Mouse (Mus musculus) liver, embryonic 11.5 days (tissue): ENCODE measurements around the gene H1foo. TPM values are rescaled to one million over a fixed set of nuclear protein-coding genes. Genes with fewer than 3 reads are reported as not detected.

Experiments used
- ATAC-seq: fragments of 200-750 bp; cut with Nextera tagmentation; replicated peaks from 2 replicates; pipeline ENCODE4 v1.8.0; 2017; ENCODE audit warnings: moderate number of reproducible peaks, mild to moderate bottlenecking, moderate TSS enrichment, moderate library complexity; ENCODE audit not compliant: low FRiP score
- DNase-seq: peaks from one replicate; pipeline ENCODE4 v3.0.0-alpha.2; 2017; ENCODE audit warnings: low spot score
- H3K27ac ChIP-seq: fragments of 300-500 bp; sonication (generic); 2 replicates; pipeline ENCODE4 v1.5.1; 2014; ENCODE audit warnings: mild to moderate bottlenecking, low read depth, low read length, control low read depth
- H3K27me3 ChIP-seq: fragments of 300-500 bp; sonication (generic); replicated peaks from 2 replicates; pipeline ENCODE4 v1.6.1; 2014; ENCODE audit warnings: low read length, mixed read lengths; ENCODE audit not compliant: control insufficient read depth, insufficient read depth
- H3K36me3 ChIP-seq: fragments of 300-500 bp; sonication (generic); 2 replicates; pipeline ENCODE4 v1.6.1; 2014; ENCODE audit warnings: mild to moderate bottlenecking, low read length, moderate library complexity, mixed read lengths; ENCODE audit not compliant: control insufficient read depth, insufficient read depth
- H3K4me1 ChIP-seq: fragments of 300-500 bp; sonication (generic); replicated peaks from 2 replicates; pipeline ENCODE4 v1.6.1; 2014; ENCODE audit warnings: low read length, mixed read lengths; ENCODE audit not compliant: control insufficient read depth, insufficient read depth
- H3K4me2 ChIP-seq: fragments of 300-500 bp; sonication (generic); 2 replicates; pipeline ENCODE4 v1.6.1; 2014; ENCODE audit warnings: mild to moderate bottlenecking, control low read depth, moderate library complexity
- H3K4me3 ChIP-seq: fragments of 300-500 bp; sonication (generic); 2 replicates; pipeline ENCODE4 v1.5.1; 2014; ENCODE audit warnings: low read depth, low read length, control low read depth
- H3K9ac ChIP-seq: fragments of 300-500 bp; sonication (generic); 2 replicates; pipeline ENCODE4 v1.6.1; 2014; ENCODE audit warnings: low read depth, low read length, control low read depth
- H3K9me3 ChIP-seq: fragments of 300-500 bp; sonication (generic); 2 replicates; pipeline ENCODE4 v1.6.1; 2016; ENCODE audit warnings: low read length, inconsistent platforms, mixed read lengths; ENCODE audit not compliant: control insufficient read depth
- WGBS: fragments of 180-500 bp; shearing (Covaris S2); extraction: QIAGEN DNeasy Blood & Tissue Kit; methylation state at CpG from one replicate; pipeline ENCODE4 v1.1.7; 2014; 5-methylcytosine and 5-hydroxymethylcytosine counted together
- polyA plus RNA-seq: library from polyadenylated mRNA; unstranded; fragments of >200 nt; fragmentation: Nextera tagmentation; extraction: Ambion mirVana; gene quantifications from 2 replicates; pipeline ENCODE4 v1.2.1, GENCODE M21; 2014

H1foo gene
- not detected in 2 replicates for polyA plus RNA-seq

GRCm38 (mm10) chr6:115944638-115945037 is at the start of gene H1foo:
Gene H1foo (plus strand): TSS chr6:115944938.
- 79% methylated on average over 5 of the region's 5 CpGs for WGBS
- Histone ChIP-seq H3K27me3 (no peaks in the 10 kb centered on the region), H3K27ac (no peak within 1 kb of the TSS), H3K9ac (no peak within 1 kb of the TSS), H3K4me2 (no peak within 1 kb of the TSS), H3K4me1 (peaks cover 16% of the 10 kb centered on the region), H3K4me3 (no peak within 1 kb of the TSS), H3K9me3 (no peaks in the 10 kb centered on the region), H3K36me3 (no peaks in the 10 kb centered on the region)
- no peak for DNase-seq
- ATAC-seq = no peak

- 77% methylated on average over 1 of the region's 1 CpGs for WGBS
- Histone ChIP-seq H3K36me3 (no peaks in the 10 kb centered on the region), H3K4me1 (no peaks in the 10 kb centered on the region; the same call in 1 of the 2 replicates)
Measured at GRCm38 (mm10) chr6:115896346-115896745, 48.4 kb upstream of the H1foo start.

GRCm38 (mm10) chr6:115897117-115897516 is 47.6 kb upstream of the H1foo start:
- Histone ChIP-seq H3K27me3 (no peaks in the 10 kb centered on the region), H3K4me2 (no peak overlapping the region), H3K9ac (no peak overlapping the region), H3K4me1 (no peaks in the 10 kb centered on the region; the same call in 1 of the 2 replicates), H3K4me3 (no peak overlapping the region), H3K27ac (no peak overlapping the region), H3K9me3 (no peaks in the 10 kb centered on the region), H3K36me3 (no peaks in the 10 kb centered on the region)
- DNase-seq = no peak
- WGBS = 49% methylated on average over 4 of the region's 4 CpGs
- no peak for ATAC-seq

More at GRCm38 (mm10) chr6:115896346-115896745, 48.4 kb upstream of the H1foo start:
- Histone ChIP-seq H3K9ac (no peak overlapping the region), H3K27me3 (no peaks in the 10 kb centered on the region), H3K4me2 (no peak overlapping the region), H3K9me3 (no peaks in the 10 kb centered on the region), H3K4me3 (no peak overlapping the region), H3K27ac (no peak overlapping the region)
- DNase-seq = no peak
- no peak for ATAC-seq

- H3K9me3 ChIP-seq = no peaks in the 10 kb centered on the region
- H3K27me3 ChIP-seq = no peaks in the 10 kb centered on the region
- no peaks in the 10 kb centered on the region for H3K36me3 ChIP-seq
- no peak for ATAC-seq
- no peak overlapping the region for H3K9ac ChIP-seq
- no peak for DNase-seq
- H3K4me2 ChIP-seq = no peak overlapping the region
- 71% methylated on average over 7 of the region's 7 CpGs for WGBS
- H3K4me3 ChIP-seq = no peak overlapping the region
- no peak overlapping the region for H3K27ac ChIP-seq
- H3K4me1 ChIP-seq = no peaks in the 10 kb centered on the region; the same call in 1 of the 2 replicates
Measured at GRCm38 (mm10) chr6:115897926-115898520, 46.7 kb upstream of the H1foo start.

GRCm38 (mm10) chr6:115901062-115901461 is 43.7 kb upstream of the H1foo start:
- no peak overlapping the region for H3K4me2 ChIP-seq
- H3K9me3 ChIP-seq = no peaks in the 10 kb centered on the region
- H3K4me1 ChIP-seq = no peaks in the 10 kb centered on the region; the same call in 1 of the 2 replicates
- no peak overlapping the region for H3K27ac ChIP-seq
- no peak for DNase-seq
- H3K9ac ChIP-seq = no peak overlapping the region
- H3K36me3 ChIP-seq = no peaks in the 10 kb centered on the region
- WGBS = 22% methylated on average over 3 of the region's 3 CpGs
- ATAC-seq = peak; percentile 51
- H3K4me3 ChIP-seq = no peak overlapping the region
- H3K27me3 ChIP-seq = no peaks in the 10 kb centered on the region

GRCm38 (mm10) chr6:115901489-115901931 is 43.2 kb upstream of the H1foo start:
- 82% methylated on average over 8 of the region's 8 CpGs for WGBS
- H3K4me1 ChIP-seq = no peaks in the 10 kb centered on the region; the same call in 1 of the 2 replicates
- DNase-seq = no peak

GRCm38 (mm10) chr6:115902545-115902944 is 42.2 kb upstream of the H1foo start:
- Histone ChIP-seq H3K9me3 (no peaks in the 10 kb centered on the region), H3K9ac (no peak overlapping the region), H3K27me3 (no peaks in the 10 kb centered on the region), H3K4me3 (no peak overlapping the region), H3K4me2 (no peak overlapping the region), H3K27ac (no peak overlapping the region), H3K36me3 (no peaks in the 10 kb centered on the region), H3K4me1 (peaks cover 4% of the 10 kb centered on the region; the same call in 1 of the 2 replicates)
- WGBS = 75% methylated on average over 3 of the region's 3 CpGs
- ATAC-seq = no peak
- DNase-seq = no peak

More at GRCm38 (mm10) chr6:115901489-115901931, 43.2 kb upstream of the H1foo start:
- Histone ChIP-seq H3K36me3 (no peaks in the 10 kb centered on the region), H3K9ac (no peak overlapping the region), H3K27me3 (no peaks in the 10 kb centered on the region), H3K4me2 (no peak overlapping the region), H3K9me3 (no peaks in the 10 kb centered on the region), H3K4me3 (no peak overlapping the region), H3K27ac (no peak overlapping the region)
- ATAC-seq = no peak

- Histone ChIP-seq H3K27me3 (no peaks in the 10 kb centered on the region), H3K36me3 (no peaks in the 10 kb centered on the region), H3K4me1 (peaks cover 28% of the 10 kb centered on the region), H3K9me3 (no peaks in the 10 kb centered on the region), H3K9ac (no peak overlapping the region), H3K4me2 (no peak overlapping the region), H3K4me3 (no peak overlapping the region), H3K27ac (no peak overlapping the region)
- WGBS = 73% methylated on average over 6 of the region's 6 CpGs
- ATAC-seq = no peak
- no peak for DNase-seq
Measured at GRCm38 (mm10) chr6:115905568-115905967, 39.2 kb upstream of the H1foo start.

GRCm38 (mm10) chr6:115906455-115906854 is 38.3 kb upstream of the H1foo start:
- WGBS = 39% methylated on average over 1 of the region's 1 CpGs

More at GRCm38 (mm10) chr6:115906455-115906854, 38.3 kb upstream of the H1foo start:
- Histone ChIP-seq H3K27me3 (no peaks in the 10 kb centered on the region), H3K4me2 (no peak overlapping the region), H3K9me3 (no peaks in the 10 kb centered on the region), H3K4me3 (no peak overlapping the region), H3K4me1 (peaks cover 28% of the 10 kb centered on the region), H3K27ac (no peak overlapping the region), H3K36me3 (no peaks in the 10 kb centered on the region), H3K9ac (no peak overlapping the region)
- DNase-seq = no peak
- no peak for ATAC-seq
